Mouse (Mus musculus): ENCODE measurements at regions not wholly inside any gene's neighbourhood (a gene's known extent, or its start where the extent isn't known, plus 50 kb on each side); places are given as distances from the start of the nearest gene placed in this dataset.

DNA sequence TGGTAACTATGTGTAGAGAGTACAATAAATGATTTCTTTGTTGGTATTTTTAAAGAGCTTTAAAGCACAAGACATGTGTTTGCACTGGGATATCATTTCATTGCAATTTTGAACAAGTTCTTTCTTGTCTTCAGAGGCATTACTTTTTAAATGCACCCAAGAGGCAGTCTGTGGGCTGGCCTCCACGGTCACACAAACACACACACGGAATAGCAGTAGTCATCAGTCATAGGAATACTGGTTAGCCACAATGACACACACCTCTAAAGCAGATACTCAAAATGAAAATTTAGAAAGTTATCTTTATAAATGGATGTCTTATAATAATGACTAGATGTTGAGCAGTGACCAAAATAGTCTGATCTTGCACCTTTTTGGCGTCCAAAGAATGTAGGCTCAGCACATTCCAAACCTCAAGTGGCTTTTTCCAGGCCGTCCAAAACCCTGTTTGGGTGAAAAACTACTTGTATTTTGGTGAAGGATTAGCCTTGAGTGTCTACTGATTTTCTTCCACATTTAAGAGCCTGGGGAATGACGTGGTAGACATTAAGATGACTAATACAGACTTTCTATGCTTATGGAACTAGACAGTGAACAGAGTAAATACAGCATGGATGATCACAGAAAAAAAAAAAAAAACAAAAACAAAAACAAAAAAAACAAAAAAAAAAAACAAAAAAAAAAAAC is 658.5 kb downstream of the Inhba start:
- no peak for DNase-seq (ENCODE audit: low spot score in 2 of 2)

DNA sequence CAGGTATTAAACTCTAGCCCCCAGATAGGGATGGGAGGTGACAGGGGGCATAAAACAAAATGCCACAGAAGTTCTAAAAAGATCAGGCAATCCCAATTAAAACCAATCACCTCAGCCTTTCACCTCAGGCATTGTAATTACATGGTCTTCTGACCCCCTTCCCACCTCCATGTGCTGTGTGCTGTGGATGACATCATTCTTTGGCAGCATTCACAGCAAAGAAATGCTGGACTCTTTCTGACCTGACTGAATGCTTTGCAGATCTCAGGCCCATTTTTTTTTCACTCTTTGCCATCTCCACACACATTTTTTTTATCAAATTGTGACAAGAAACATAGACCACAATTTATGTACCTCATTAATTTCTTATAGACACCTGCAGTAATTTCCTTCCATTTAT is 659.1 kb downstream of the Inhba start:
- DNase-seq (ENCODE audit: low spot score in 2 of 2): no peak

- DNase-seq (ENCODE audit: low spot score in 2 of 2): no peak
Measured at GRCm38 (mm10) chr13:16676873-16677272, 665.2 kb downstream of the Inhba start.

DNA sequence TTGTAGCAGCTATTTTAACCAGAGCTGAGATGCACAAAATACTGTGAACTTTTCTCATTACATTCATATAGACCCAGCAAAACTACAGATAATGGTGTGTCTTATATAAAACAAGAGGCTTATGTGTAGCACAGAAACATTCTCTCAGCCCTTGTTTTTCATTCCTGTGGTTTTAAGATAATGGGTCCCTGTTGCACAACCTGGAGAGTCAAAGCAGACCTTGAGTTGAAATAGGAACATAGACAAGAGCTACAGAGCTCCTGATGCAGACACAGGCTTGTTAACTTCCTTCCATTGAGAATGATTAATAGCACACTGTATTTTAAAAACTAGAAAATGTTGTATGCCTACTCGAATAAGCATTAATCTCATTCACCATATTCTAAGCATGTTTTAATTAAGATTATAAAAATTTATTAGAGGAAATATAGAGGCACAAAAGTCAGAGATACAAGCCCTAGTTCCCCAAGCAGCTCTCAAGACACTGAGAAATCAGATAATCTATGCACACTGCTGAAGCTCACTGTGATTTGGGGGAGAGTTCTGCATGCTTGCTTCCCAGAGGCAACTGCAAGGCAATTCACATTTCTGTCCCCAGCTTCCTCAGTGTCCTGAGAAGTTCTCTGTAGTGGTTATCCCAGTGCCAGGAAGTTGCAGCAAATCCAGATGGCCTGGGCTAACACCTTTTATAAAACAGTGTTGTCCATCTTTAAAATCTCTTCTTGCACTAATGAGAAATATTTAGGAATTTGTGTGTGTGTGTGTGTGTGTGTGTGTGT is 666.8 kb downstream of the Inhba start:
- no peak for DNase-seq (ENCODE audit: low spot score in 2 of 2)

DNA sequence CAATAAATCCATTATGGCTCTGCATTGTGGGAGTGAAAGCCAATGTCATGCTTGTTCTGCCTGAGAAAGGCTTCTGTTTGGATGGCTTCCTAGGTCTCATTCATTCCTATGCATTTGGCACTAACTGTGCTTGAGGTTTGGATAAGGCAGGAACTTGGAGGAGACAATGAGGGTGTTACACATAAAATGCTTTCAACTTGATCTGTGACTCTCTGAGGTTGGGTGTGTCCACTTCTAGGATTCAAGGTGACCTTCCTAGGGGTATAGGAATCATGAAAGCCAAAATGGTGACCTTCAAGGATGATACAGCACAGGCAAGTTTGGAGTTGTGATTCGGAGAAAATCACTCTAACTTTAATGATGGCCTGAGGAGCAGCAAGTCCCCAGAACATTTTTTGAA is 682.5 kb downstream of the Inhba start:
- DNase-seq (ENCODE audit: low spot score in 2 of 2): no peak

DNA sequence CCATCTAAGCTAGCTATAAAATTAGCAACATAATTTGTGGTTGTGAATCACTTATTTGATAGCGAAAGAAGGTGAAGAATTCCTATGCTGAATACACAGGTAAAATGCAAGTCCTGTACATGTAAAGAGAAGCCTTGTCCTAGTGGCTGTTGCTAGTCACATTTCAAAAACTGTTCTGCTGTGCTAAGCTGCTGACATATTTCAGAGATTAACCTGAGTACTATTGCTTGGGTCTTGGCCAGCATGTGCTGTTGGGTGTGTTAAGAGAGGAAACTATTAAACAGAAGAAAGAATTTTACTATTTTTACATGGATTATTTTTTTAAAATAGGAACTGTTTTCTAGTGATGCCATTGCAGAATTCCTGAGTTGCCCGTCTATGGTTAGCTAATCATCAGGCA is 689.3 kb downstream of the Inhba start:
- DNase-seq (ENCODE audit: low spot score in 2 of 2): no peak

- no peak for DNase-seq (ENCODE audit: low spot score in 2 of 2)
Measured at GRCm38 (mm10) chr13:16702138-16702537, 690.5 kb downstream of the Inhba start.

- no peak for DNase-seq (ENCODE audit: low spot score in 2 of 2)
Measured at GRCm38 (mm10) chr13:16705217-16706104, 693.8 kb downstream of the Inhba start.

DNA sequence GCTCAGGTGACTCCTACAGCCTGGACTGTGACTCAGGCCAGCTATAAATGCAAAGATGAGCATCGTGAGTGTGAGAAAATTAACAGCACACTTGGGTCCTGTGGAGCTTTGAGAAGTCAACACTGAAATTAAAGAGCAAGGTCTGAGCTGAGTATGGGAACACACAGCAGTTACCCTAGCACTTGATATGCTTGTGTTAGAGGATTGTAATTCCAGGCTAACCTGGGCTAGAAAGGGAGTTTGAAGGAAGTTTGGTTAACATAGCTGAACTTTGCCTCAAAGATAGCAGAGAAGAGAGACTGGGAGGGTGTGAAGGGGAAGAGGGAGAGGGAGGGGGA is 694.4 kb downstream of the Inhba start:
- DNase-seq (ENCODE audit: low spot score in 2 of 2): no peak

DNA sequence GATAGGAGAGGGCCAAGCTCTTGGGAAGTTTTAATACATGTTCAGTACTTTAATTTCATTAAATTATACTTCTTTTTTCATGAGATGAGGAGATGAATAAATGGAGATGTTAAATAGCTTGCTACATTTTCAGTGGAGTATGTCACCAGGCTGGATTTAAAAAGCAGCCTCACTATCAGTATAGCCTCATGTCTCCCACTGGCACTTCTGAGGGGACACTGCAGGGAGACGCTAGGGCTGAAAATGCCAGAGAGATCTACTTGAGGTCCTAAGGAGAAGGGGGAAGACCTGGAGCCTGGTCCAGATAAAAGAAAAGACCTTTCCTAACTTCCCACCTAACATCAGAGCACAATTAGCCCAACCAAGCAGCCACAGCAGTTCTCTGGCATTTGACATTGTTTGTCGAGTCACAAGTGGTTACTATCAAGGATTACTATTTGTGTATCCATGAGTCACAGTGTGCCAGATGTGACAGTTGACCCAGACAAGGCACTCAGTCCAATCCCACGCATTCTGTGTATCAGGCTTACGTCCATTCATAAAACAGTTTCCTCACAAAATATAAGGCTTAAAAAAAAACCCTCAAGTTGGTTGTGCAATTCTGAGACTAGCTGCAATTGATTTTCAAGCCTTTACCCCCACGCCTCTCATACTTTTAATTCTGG is 703.8 kb downstream of the Inhba start:
- DNase-seq (ENCODE audit: low spot score in 2 of 2): no peak

DNA sequence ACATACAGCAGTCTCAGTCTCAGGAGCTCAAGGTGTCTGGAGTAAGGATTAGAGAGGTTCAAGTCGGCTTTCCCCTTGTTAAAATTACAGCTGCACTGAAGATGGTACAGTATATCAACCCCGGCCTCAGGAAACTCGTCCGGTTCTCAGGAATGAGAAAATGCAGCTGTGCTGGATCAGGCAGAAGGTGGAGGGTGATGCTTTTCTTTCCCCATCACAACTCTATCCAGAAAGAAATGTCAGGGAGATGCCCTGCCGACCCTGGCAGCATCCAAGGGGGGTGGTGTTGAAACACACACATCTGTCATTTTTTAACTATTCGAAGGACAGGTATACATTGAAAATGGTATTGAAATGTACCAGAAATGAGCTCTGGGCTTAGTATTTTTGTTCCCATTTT is 704.7 kb downstream of the Inhba start:
- DNase-seq (ENCODE audit: low spot score in 2 of 2): no peak

- no peak for DNase-seq (ENCODE audit: low spot score in 2 of 2)
Measured at GRCm38 (mm10) chr13:16716796-16717749, 705.4 kb downstream of the Inhba start.

DNA sequence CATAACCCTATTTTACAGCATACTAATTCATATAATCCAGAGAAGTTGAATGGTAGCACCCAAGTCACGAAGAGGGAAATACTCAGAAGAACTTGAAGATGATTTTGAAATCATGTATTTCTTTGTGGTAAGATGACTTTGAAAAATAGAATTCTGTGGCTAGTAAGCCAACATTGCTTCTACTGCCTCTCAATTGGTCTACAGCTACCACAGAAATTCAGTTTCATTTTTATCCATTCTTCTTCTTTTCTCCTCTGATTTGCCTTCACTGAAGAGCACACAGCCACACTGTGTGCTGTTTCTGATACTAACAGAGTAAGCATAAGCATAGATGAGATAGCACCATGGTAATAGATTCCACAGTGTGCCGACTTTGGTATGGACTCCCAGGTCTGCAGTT is 708.4 kb downstream of the Inhba start:
- no peak for DNase-seq (ENCODE audit: low spot score in 2 of 2)

- no peak for DNase-seq (ENCODE audit: low spot score in 2 of 2)
Measured at GRCm38 (mm10) chr13:16725350-16725749, 713.7 kb downstream of the Inhba start.

GRCm38 (mm10) chr13:16738313-16738712 is 726.7 kb downstream of the Inhba start:
- DNase-seq (ENCODE audit: low spot score in 2 of 2): no peak

DNA sequence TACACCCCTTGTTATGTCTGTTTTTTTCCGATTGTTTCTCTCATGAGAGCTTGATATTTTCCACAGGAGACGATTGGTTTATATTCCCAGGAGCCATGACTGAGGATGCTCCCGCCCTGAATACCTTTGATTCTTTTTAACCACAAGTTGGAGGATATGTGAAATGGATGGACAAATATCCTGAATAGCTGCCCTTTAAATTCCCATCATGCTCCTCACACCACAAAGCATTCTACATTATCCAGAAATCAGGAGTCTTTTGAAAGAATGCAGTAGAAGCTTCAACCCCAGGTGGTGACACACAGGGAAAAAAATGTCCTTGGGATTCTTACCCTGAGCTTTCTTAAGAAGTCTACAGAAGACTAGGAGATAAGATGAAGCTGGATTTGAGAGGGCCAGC is 727.9 kb downstream of the Inhba start:
- DNase-seq (ENCODE audit: low spot score in 2 of 2): no peak

DNA sequence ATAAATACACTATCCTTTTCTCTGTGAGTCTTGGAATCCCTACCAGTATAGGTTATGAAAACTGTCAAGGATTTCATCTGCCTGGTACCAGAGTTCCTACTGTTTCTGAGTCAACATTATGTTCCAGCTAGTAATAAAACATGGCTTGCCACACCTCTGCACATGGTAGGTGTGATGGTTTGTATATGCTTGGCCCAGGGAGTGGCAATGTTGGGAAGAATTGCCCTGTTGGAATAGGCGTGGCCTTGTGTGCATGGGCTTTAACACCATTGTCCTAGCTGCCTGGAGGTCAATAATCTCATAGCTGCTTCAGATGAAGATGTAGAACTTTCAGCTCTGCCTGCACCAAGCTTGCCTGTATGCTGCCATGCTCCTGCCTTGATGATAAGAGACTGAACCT is 732.6 kb downstream of the Inhba start:
- DNase-seq (ENCODE audit: low spot score in 2 of 2): no peak

DNA sequence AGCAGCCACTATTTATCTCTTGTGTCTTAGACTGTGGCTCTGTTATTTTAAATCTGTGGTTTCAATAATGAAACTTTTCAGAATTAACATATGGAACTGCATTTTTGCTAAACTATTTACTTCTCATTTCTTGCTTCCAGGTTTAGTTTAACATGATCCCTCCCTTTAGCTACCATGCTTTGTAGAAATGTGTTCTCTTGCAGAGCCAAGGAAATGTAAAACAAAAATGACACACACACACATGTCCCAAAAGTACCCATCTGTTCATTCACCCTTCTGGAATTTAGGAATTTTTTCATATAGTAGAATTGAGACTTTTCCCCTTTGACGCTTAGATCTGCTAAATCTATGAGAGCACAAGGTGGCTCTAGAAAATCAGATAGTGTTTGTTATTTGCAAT is 734.0 kb downstream of the Inhba start:
- DNase-seq (ENCODE audit: low spot score in 2 of 2): no peak

- no peak for DNase-seq (ENCODE audit: low spot score in 2 of 2)
Measured at GRCm38 (mm10) chr13:16746451-16746850, 734.8 kb downstream of the Inhba start.

GRCm38 (mm10) chr13:16756264-16756663 is 744.6 kb downstream of the Inhba start:
- DNase-seq (ENCODE audit: low spot score in 2 of 2): no peak

GRCm38 (mm10) chr13:16760045-16760444 is 748.4 kb downstream of the Inhba start:
- DNase-seq (ENCODE audit: low spot score in 2 of 2): no peak
